Mouse (Mus musculus) stomach, postnatal 0 days (tissue): ENCODE results near the gene Gm5788. TPM values are rescaled to one million over a fixed set of nuclear protein-coding genes. Genes with fewer than 3 reads are reported as not detected.
A peak's percentile ranks its signal among the peaks of the same experiment; 100 is the strongest.
"Not testable (repeated sequence)": the region's sequence is repeated elsewhere in the genome, so short reads cannot be mapped to it uniquely, and the experiment has no call there.

Source experiments
- ATAC-seq: fragments of 200-750 bp; cut with Nextera tagmentation; 2 replicates; pipeline ENCODE4 v1.8.0; 2017; ENCODE audit not compliant: low FRiP score, low TSS enrichment
- DNase-seq: peaks from one replicate; pipeline ENCODE4 v3.0.0-alpha.2; 2016; ENCODE audit warnings: low spot score
- H3K27ac ChIP-seq: fragments of 300-500 bp; sonication (generic); replicated peaks from 2 replicates; pipeline ENCODE4 v1.5.1; 2014; ENCODE audit warnings: mild to moderate bottlenecking, control low read depth
- H3K27me3 ChIP-seq: fragments of 300-500 bp; sonication (generic); 2 replicates; pipeline ENCODE4 v1.6.1; 2014; ENCODE audit warnings: low read length; ENCODE audit not compliant: control insufficient read depth, insufficient read depth
- H3K36me3 ChIP-seq: fragments of 300-500 bp; sonication (generic); 2 replicates; pipeline ENCODE4 v1.6.1; 2014; ENCODE audit warnings: low read length, mixed read lengths; ENCODE audit not compliant: control insufficient read depth, insufficient read depth
- H3K4me1 ChIP-seq: fragments of 300-500 bp; sonication (generic); replicated peaks from 2 replicates; pipeline ENCODE4 v1.6.1; 2014; ENCODE audit warnings: antibody characterized with exemption; ENCODE audit not compliant: control insufficient read depth, insufficient read depth
- H3K4me2 ChIP-seq: fragments of 300-500 bp; sonication (generic); replicated peaks from 2 replicates; pipeline ENCODE4 v1.6.1; 2014; ENCODE audit warnings: low read depth, mild to moderate bottlenecking, control low read depth, moderate library complexity
- H3K4me3 ChIP-seq: fragments of 300-500 bp; sonication (generic); 2 replicates; pipeline ENCODE4 v1.5.1; 2014; ENCODE audit warnings: low read depth, low read length, control low read depth
- H3K9ac ChIP-seq: fragments of 300-500 bp; sonication (generic); 2 replicates; pipeline ENCODE4 v1.6.1; 2014; ENCODE audit warnings: mild to moderate bottlenecking, low read length, control low read depth, mixed read lengths
- H3K9me3 ChIP-seq: fragments of 300-500 bp; sonication (generic); 2 replicates; pipeline ENCODE4 v1.6.1; 2016; ENCODE audit warnings: low read length; ENCODE audit not compliant: control insufficient read depth
- CTCF ChIP-seq: IDR thresholded peaks from 2 replicates; pipeline ENCODE4 v1.5.1; 2016; ENCODE audit warnings: antibody characterized with exemption, low read depth, mild to moderate bottlenecking, moderate library complexity
- EP300 ChIP-seq: optimal IDR thresholded peaks from 2 replicates; pipeline ENCODE3; 2016; ENCODE audit warnings: antibody characterized with exemption
- WGBS: fragments of 180-500 bp; shearing (Covaris S2); extraction: QIAGEN DNeasy Blood & Tissue Kit; methylation state at CpG from one replicate; pipeline ENCODE4 v1.1.7; 2014; 5-methylcytosine and 5-hydroxymethylcytosine counted together
- polyA plus RNA-seq: library from polyadenylated mRNA; unstranded; fragments of >200 nt; fragmentation: Nextera tagmentation; extraction: Ambion mirVana; gene quantifications from 2 replicates; pipeline ENCODE4 v1.2.1, GENCODE M21; 2015

Gene Gm5788
- polyA plus RNA-seq, 1 experiment from 2014 or later = not detected

GRCm38 (mm10) chr12:87471964-87472786, 22.3 kb upstream of the Gm5788 start, which contains the start of gene Snw1:
Gene Snw1, minus strand, starts transcription at chr12:87472274.
- peak; percentile 97 for ATAC-seq
- Histone ChIP-seq H3K9ac (peak within 1 kb of the TSS; percentile 97), H3K9me3 (no peaks in the 10 kb centered on the region), H3K4me3 (peak within 1 kb of the TSS; percentile 92), H3K4me1 (peaks cover 7% of the 10 kb centered on the region), H3K36me3 (0 out of 2 replicates have a peak, but pooled peaks cover 4% of the 10 kb centered on the region), H3K4me2 (peak within 1 kb of the TSS; percentile 62), H3K27me3 (no peaks in the 10 kb centered on the region), H3K27ac (peak within 1 kb of the TSS; percentile 93)
- TF ChIP-seq CTCF (no peak), EP300 (no peak)
- WGBS = 3% methylated on average over 45 of the region's 45 CpGs
- peak; percentile 95 for DNase-seq

- ATAC-seq = no peak
- no peak for DNase-seq
- no peak for TF ChIP-seq EP300
- peak; percentile 11; the same call in 1 of the 2 replicates for TF ChIP-seq CTCF
- Histone ChIP-seq H3K4me3 (no peak overlapping the region), H3K4me1 (peaks cover 7% of the 10 kb centered on the region), H3K4me2 (no peak overlapping the region), H3K27ac (no peak overlapping the region), H3K9ac (no peak overlapping the region), H3K36me3 (no peaks in the 10 kb centered on the region), H3K27me3 (no peaks in the 10 kb centered on the region), H3K9me3 (no peaks in the 10 kb centered on the region)
- WGBS = 63% methylated on average over 3 of the region's 3 CpGs
Measured at GRCm38 (mm10) chr12:87474756-87475155, 19.8 kb upstream of the Gm5788 start.

GRCm38 (mm10) chr12:87482482-87482881, 12.0 kb upstream of the Gm5788 start:
- not testable (repeated sequence) for H3K9ac ChIP-seq, H3K36me3 ChIP-seq, H3K4me3 ChIP-seq, H3K9me3 ChIP-seq, H3K4me1 ChIP-seq, DNase-seq, H3K27me3 ChIP-seq, H3K27ac ChIP-seq, ATAC-seq, H3K4me2 ChIP-seq
- 86% methylated on average over 5 of the region's 5 CpGs for WGBS

- H3K4me3 ChIP-seq, H3K9me3 ChIP-seq, H3K4me2 ChIP-seq, H3K27me3 ChIP-seq, ATAC-seq, H3K27ac ChIP-seq, H3K9ac ChIP-seq, H3K4me1 ChIP-seq, H3K36me3 ChIP-seq, DNase-seq: not testable (repeated sequence)
- 45% methylated on average over 2 of the region's 2 CpGs for WGBS
Measured at GRCm38 (mm10) chr12:87488683-87489082, 5.8 kb upstream of the Gm5788 start.

GRCm38 (mm10) chr12:87514016-87514415, 19.5 kb downstream of the Gm5788 start, which contains the start of gene Gm8300:
Gene Gm8300, plus strand, starts transcription at chr12:87514316.
- not testable (repeated sequence) for H3K36me3 ChIP-seq, H3K27me3 ChIP-seq, ATAC-seq, H3K4me2 ChIP-seq, H3K9me3 ChIP-seq, H3K4me1 ChIP-seq, H3K9ac ChIP-seq, DNase-seq, H3K27ac ChIP-seq, H3K4me3 ChIP-seq
- WGBS = 81% methylated on average over 4 of the region's 4 CpGs

GRCm38 (mm10) chr12:87519616-87520015, 25.1 kb downstream of the Gm5788 start:
- not testable (repeated sequence) for H3K9ac ChIP-seq, DNase-seq, H3K4me2 ChIP-seq, ATAC-seq, H3K4me3 ChIP-seq, H3K4me1 ChIP-seq, H3K36me3 ChIP-seq, H3K27me3 ChIP-seq, H3K9me3 ChIP-seq, H3K27ac ChIP-seq
- 55% methylated on average over 3 of the region's 3 CpGs for WGBS
